Mouse (Mus musculus) thymus, adult 2 months (tissue): ENCODE results near the gene Hoxc13.

Source experiments
- CTCF ChIP-seq: fragments of 200-500 bp; IDR thresholded peaks from 2 replicates; pipeline ENCODE4 v1.5.1; 2012; ENCODE audit warnings: mild to moderate bottlenecking, control low read depth, low read length, moderate library complexity, borderline replicate concordance; ENCODE audit not compliant: control insufficient read depth, poor library complexity, insufficient read depth; ENCODE audit errors: extremely low read depth
- POLR2A ChIP-seq: fragments of 200-500 bp; IDR thresholded peaks from 2 replicates; pipeline ENCODE4 v1.6.1; 2012; ENCODE audit warnings: mild to moderate bottlenecking, low read length, control low read depth, moderate library complexity; ENCODE audit not compliant: control insufficient read depth, poor library complexity, insufficient read depth; ENCODE audit errors: extremely low read depth

DNA sequence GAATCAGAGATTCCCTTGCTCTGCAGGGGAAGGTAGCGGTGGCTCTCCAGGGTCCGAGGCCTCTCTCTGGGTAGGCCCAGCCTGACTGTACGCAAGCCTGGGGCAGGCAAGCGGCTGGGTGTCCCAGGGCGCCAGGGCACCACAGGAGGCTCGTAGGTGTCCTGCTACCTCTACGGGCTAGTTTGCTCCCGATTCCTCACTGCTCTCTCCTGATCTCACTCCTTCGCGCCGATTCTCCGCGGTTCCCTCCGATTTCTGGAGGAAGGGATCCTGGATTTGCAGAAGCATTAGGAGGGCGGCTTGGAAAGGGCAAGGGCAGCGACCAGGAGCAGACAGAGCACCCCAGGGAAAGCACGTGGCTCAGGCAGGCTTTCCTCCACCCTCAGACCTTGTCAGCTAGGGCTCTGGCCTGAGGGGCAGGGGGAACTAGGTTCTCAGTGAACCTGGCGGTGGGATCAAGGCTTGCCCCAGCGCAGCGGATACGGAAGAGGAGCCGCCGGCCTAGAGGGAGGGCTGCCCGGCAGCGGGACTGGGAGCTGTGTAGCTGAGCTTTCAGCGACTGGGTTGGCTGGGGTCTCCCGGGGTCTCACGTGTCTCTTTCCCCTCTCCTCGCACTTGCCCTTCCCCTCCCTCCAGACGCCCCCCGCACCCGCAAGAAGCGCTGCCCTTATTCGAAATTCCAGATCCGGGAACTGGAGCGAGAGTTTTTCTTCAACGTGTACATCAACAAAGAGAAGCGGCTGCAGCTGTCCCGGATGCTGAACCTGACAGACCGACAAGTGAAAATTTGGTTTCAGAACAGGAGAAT lies 35.1 kb downstream of the Hoxc13 start:
- TF ChIP-seq POLR2A = no peak
- TF ChIP-seq CTCF = no peak
